Mouse (Mus musculus): ENCODE measurements around the gene Yjefn3. TPM values are rescaled to one million over a fixed set of nuclear protein-coding genes. Genes with fewer than 3 reads are reported as not detected.

The Yjefn3 gene
- polyA plus RNA-seq (2014; fragmentation: Illumina TruSeq; extraction: RNeasy Lipid Tissue Mini Kit (QIAGEN cat#74804); ENCODE audit: low read depth, low replicate concordance), result 1.6 TPM

DNA sequence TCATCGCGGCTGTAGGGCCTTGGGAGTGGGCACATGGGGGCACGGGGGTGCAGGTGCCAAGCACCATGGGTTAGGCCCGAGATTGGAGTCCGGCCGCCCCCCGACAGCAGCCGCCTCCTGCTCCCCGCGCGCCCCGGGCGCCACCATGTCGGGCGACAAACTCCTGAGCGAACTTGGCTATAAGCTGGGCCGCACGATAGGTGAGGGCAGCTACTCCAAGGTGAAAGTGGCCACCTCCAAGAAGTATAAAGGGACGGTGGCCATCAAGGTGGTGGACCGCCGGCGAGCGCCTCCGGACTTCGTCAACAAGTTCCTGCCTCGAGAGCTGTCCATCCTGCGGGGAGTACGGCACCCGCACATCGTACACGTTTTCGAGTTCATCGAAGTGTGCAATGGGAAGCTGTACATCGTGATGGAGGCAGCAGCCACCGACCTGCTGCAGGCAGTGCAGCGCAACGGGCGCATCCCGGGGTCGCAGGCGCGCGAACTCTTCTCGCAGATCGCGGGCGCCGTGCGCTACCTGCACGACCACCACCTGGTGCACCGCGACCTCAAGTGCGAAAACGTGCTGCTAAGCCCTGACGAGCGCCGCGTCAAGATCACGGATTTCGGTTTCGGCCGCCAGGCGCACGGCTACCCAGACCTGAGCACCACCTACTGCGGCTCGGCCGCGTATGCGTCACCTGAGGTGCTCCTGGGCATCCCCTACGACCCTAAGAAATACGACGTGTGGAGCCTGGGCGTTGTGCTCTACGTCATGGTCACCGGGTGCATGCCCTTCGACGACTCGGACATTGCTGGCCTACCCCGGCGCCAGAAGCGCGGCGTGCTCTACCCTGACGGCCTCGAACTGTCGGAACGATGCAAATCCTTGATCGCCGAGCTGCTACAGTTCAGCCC, at the start of gene Yjefn3, which contains the start of the genes Tssk6 and Ndufa13:
Gene Yjefn3 (minus strand): TSS at position 550 of the 900 bp plus-strand sequence.
Gene Tssk6 (plus strand): TSS at position 22 of the 900 bp plus-strand sequence.
Gene Ndufa13 (minus strand): TSS at position 396 of the 900 bp plus-strand sequence.

DNA sequence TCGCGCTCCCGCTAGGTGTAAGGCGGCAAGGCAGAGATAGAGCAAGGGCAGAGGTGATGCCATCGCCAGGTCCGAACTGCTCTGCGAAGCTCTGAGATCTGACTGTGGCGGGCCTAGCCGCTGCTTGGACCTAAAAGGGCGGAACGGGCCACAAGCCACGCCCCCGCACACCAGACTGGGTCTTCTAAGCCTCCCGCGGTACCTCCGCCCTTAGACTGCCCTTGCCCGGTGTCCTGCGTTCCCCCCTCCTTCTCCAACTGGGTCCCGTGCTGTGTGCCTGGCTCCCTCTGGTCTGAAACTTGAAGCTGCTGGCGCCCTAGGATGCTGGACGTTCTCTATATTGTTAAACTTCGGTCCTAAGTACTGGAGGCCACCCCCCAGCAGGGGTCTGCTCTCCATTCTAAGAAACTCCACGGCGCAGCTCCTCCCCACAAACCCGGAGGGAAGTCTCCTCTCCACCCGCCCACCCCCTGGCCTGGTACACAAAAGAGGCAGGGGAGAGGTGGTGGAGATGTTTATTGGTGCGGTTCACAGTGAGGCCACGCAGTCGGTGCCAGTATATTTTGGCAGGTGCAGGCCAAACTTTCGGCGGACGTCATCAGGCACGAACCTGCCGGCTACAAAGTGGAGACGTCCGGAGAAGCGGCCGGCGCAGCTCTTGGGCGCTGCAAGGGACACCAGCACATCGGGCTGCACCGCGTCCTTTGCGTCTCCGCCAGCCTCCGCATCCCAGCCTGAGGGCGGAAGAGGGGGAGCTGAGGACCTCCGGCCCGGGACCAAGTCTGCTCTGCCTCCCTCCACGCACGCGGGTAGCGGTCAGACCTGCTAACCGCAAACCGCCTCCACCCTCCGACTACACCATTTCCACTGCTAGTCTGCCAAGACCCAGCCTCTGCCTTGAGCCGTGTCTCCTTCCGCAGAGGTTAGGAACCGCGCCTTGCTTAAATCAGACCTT, 14.9 kb downstream of the Yjefn3 start, which contains the start of gene Cilp2:
Gene Cilp2 (minus strand): TSS at position 399 of the 955 bp plus-strand sequence.

Other genes with a start within 250 kb of the Yjefn3 start
- 3.6 TPM for gene Zfp964, start 248.2 kb downstream of the Yjefn3 start, polyA plus RNA-seq (2014; fragmentation: Illumina TruSeq; extraction: RNeasy Lipid Tissue Mini Kit (QIAGEN cat#74804); ENCODE audit: low read depth, low replicate concordance)
- 29.1 TPM for gene Zfp869, start 192.0 kb downstream of the Yjefn3 start, polyA plus RNA-seq (2014; fragmentation: Illumina TruSeq; extraction: RNeasy Lipid Tissue Mini Kit (QIAGEN cat#74804); ENCODE audit: low read depth, low replicate concordance)
- 5.3 TPM for gene Zfp963, start 152.7 kb downstream of the Yjefn3 start, polyA plus RNA-seq (2014; fragmentation: Illumina TruSeq; extraction: RNeasy Lipid Tissue Mini Kit (QIAGEN cat#74804); ENCODE audit: low read depth, low replicate concordance)
- gene Gm20422, start 127.8 kb downstream of the Yjefn3 start, polyA plus RNA-seq (2014; fragmentation: Illumina TruSeq; extraction: RNeasy Lipid Tissue Mini Kit (QIAGEN cat#74804); ENCODE audit: low read depth, low replicate concordance), result 0.65 TPM
- 22.3 TPM for gene Atp13a1, start 111.5 kb downstream of the Yjefn3 start, polyA plus RNA-seq (2014; fragmentation: Illumina TruSeq; extraction: RNeasy Lipid Tissue Mini Kit (QIAGEN cat#74804); ENCODE audit: low read depth, low replicate concordance)
- 18.1 TPM for gene Zfp866, start 111.5 kb downstream of the Yjefn3 start, polyA plus RNA-seq (2014; fragmentation: Illumina TruSeq; extraction: RNeasy Lipid Tissue Mini Kit (QIAGEN cat#74804); ENCODE audit: low read depth, low replicate concordance)
- gene Gmip, start 94.0 kb downstream of the Yjefn3 start, polyA plus RNA-seq (2014; fragmentation: Illumina TruSeq; extraction: RNeasy Lipid Tissue Mini Kit (QIAGEN cat#74804); ENCODE audit: low read depth, low replicate concordance), result 13.0 TPM
- gene Lpar2, start 80.3 kb downstream of the Yjefn3 start, polyA plus RNA-seq (2014; fragmentation: Illumina TruSeq; extraction: RNeasy Lipid Tissue Mini Kit (QIAGEN cat#74804); ENCODE audit: low read depth, low replicate concordance), result 1.9 TPM
- gene Pbx4, start 70.2 kb downstream of the Yjefn3 start, polyA plus RNA-seq (2014; fragmentation: Illumina TruSeq; extraction: RNeasy Lipid Tissue Mini Kit (QIAGEN cat#74804); ENCODE audit: low read depth, low replicate concordance), result 6.2 TPM
- 0.38 TPM for gene Cilp2, start 15.0 kb downstream of the Yjefn3 start, polyA plus RNA-seq (2014; fragmentation: Illumina TruSeq; extraction: RNeasy Lipid Tissue Mini Kit (QIAGEN cat#74804); ENCODE audit: low read depth, low replicate concordance)
- gene Tssk6, start 528 bp downstream of the Yjefn3 start, polyA plus RNA-seq (2014; fragmentation: Illumina TruSeq; extraction: RNeasy Lipid Tissue Mini Kit (QIAGEN cat#74804); ENCODE audit: low read depth, low replicate concordance), result 9.8 TPM
- 118 TPM for gene Ndufa13, start 154 bp downstream of the Yjefn3 start, polyA plus RNA-seq (2014; fragmentation: Illumina TruSeq; extraction: RNeasy Lipid Tissue Mini Kit (QIAGEN cat#74804); ENCODE audit: low read depth, low replicate concordance)
- gene Gatad2a, start 93.7 kb upstream of the Yjefn3 start, polyA plus RNA-seq (2014; fragmentation: Illumina TruSeq; extraction: RNeasy Lipid Tissue Mini Kit (QIAGEN cat#74804); ENCODE audit: low read depth, low replicate concordance), result 41.1 TPM
- 33.6 TPM for gene Mau2, start 140.0 kb upstream of the Yjefn3 start, polyA plus RNA-seq (2014; fragmentation: Illumina TruSeq; extraction: RNeasy Lipid Tissue Mini Kit (QIAGEN cat#74804); ENCODE audit: low read depth, low replicate concordance)
- gene Sugp1, start 140.1 kb upstream of the Yjefn3 start, polyA plus RNA-seq (2014; fragmentation: Illumina TruSeq; extraction: RNeasy Lipid Tissue Mini Kit (QIAGEN cat#74804); ENCODE audit: low read depth, low replicate concordance), result 23.3 TPM
- gene Tm6sf2, start 170.2 kb upstream of the Yjefn3 start, polyA plus RNA-seq (2014; fragmentation: Illumina TruSeq; extraction: RNeasy Lipid Tissue Mini Kit (QIAGEN cat#74804); ENCODE audit: low read depth, low replicate concordance), result 0.68 TPM
- 0.10 TPM for gene Hapln4, start 180.7 kb upstream of the Yjefn3 start, polyA plus RNA-seq (2014; fragmentation: Illumina TruSeq; extraction: RNeasy Lipid Tissue Mini Kit (QIAGEN cat#74804); ENCODE audit: low read depth, low replicate concordance)
- gene Ncan, start 218.2 kb upstream of the Yjefn3 start, polyA plus RNA-seq (2014; fragmentation: Illumina TruSeq; extraction: RNeasy Lipid Tissue Mini Kit (QIAGEN cat#74804); ENCODE audit: low read depth, low replicate concordance), result 0.21 TPM
- gene Nr2c2ap, start 228.6 kb upstream of the Yjefn3 start, polyA plus RNA-seq (2014; fragmentation: Illumina TruSeq; extraction: RNeasy Lipid Tissue Mini Kit (QIAGEN cat#74804); ENCODE audit: low read depth, low replicate concordance), result 17.3 TPM
- gene Rfxank, start 236.4 kb upstream of the Yjefn3 start, polyA plus RNA-seq (2014; fragmentation: Illumina TruSeq; extraction: RNeasy Lipid Tissue Mini Kit (QIAGEN cat#74804); ENCODE audit: low read depth, low replicate concordance), result 13.1 TPM
- gene Borcs8, start 236.8 kb upstream of the Yjefn3 start, polyA plus RNA-seq (2014; fragmentation: Illumina TruSeq; extraction: RNeasy Lipid Tissue Mini Kit (QIAGEN cat#74804); ENCODE audit: low read depth, low replicate concordance), result 57.0 TPM
- gene Mef2b, start 237.0 kb upstream of the Yjefn3 start, polyA plus RNA-seq (2014; fragmentation: Illumina TruSeq; extraction: RNeasy Lipid Tissue Mini Kit (QIAGEN cat#74804); ENCODE audit: low read depth, low replicate concordance), result 0.40 TPM